Mouse (Mus musculus) embryonic facial prominence, embryonic 14.5 days (tissue): ENCODE data around the gene Ep300. TPM values are rescaled to one million over a fixed set of nuclear protein-coding genes. Genes with fewer than 3 reads are reported as not detected.
"Not testable (repeated sequence)": the region's sequence is repeated elsewhere in the genome, so short reads cannot be mapped to it uniquely, and the experiment has no call there.

Experiments
- ATAC-seq: fragments of 200-750 bp; cut with Nextera tagmentation; 2 replicates; pipeline ENCODE4 v1.8.0; 2017; ENCODE audit warnings: low read depth, moderate number of reproducible peaks, moderate TSS enrichment
- DNase-seq: peaks from one replicate; pipeline ENCODE4 v3.0.0-alpha.2; 2015; ENCODE audit warnings: low spot score
- H3K27ac ChIP-seq: fragments of 300-500 bp; sonication (generic); replicated peaks from 2 replicates; pipeline ENCODE4 v1.5.1; 2014; ENCODE audit warnings: low read depth, mild to moderate bottlenecking, low read length, moderate library complexity
- H3K27me3 ChIP-seq: fragments of 300-500 bp; sonication (generic); replicated peaks from 2 replicates; pipeline ENCODE4 v1.6.1; 2014; ENCODE audit warnings: low read length; ENCODE audit not compliant: control insufficient read depth, insufficient read depth
- H3K36me3 ChIP-seq: fragments of 300-500 bp; sonication (generic); 2 replicates; pipeline ENCODE4 v1.6.1; 2014; ENCODE audit warnings: low read length, mixed read lengths; ENCODE audit not compliant: control insufficient read depth, insufficient read depth
- H3K4me1 ChIP-seq: fragments of 300-500 bp; sonication (generic); 2 replicates; pipeline ENCODE4 v1.6.1; 2014; ENCODE audit warnings: antibody characterized with exemption, low read length; ENCODE audit not compliant: control insufficient read depth, insufficient read depth
- H3K4me2 ChIP-seq: fragments of 300-500 bp; sonication (generic); 2 replicates; pipeline ENCODE4 v1.6.1; 2014; ENCODE audit warnings: low read depth, mild to moderate bottlenecking, low read length, moderate library complexity, mixed read lengths
- H3K4me3 ChIP-seq: fragments of 300-500 bp; sonication (generic); 2 replicates; pipeline ENCODE4 v1.5.1; 2014; ENCODE audit warnings: low read depth, mild to moderate bottlenecking, low read length
- H3K9ac ChIP-seq: fragments of 300-500 bp; sonication (generic); 2 replicates; pipeline ENCODE4 v1.6.1; 2014; ENCODE audit warnings: low read depth, mild to moderate bottlenecking, low read length, moderate library complexity, mixed read lengths
- H3K9me3 ChIP-seq: fragments of 300-500 bp; sonication (generic); 2 replicates; pipeline ENCODE4 v1.6.1; 2016; ENCODE audit warnings: low read length; ENCODE audit not compliant: control insufficient read depth
- WGBS: fragments of 180-500 bp; shearing (Covaris S2); extraction: QIAGEN DNeasy Blood & Tissue Kit; methylation state at CpG from one replicate; pipeline ENCODE4 v1.1.7; 2014; 5-methylcytosine and 5-hydroxymethylcytosine counted together
- polyA plus RNA-seq: library from polyadenylated mRNA; unstranded; fragments of >200 nt; fragmentation: Nextera tagmentation; extraction: Ambion mirVana; gene quantifications from 2 replicates; pipeline ENCODE4 v1.2.1, GENCODE M21; 2014

Ep300 gene
- polyA plus RNA-seq, 1 experiment from 2014 or later, result 22.7 TPM

DNA sequence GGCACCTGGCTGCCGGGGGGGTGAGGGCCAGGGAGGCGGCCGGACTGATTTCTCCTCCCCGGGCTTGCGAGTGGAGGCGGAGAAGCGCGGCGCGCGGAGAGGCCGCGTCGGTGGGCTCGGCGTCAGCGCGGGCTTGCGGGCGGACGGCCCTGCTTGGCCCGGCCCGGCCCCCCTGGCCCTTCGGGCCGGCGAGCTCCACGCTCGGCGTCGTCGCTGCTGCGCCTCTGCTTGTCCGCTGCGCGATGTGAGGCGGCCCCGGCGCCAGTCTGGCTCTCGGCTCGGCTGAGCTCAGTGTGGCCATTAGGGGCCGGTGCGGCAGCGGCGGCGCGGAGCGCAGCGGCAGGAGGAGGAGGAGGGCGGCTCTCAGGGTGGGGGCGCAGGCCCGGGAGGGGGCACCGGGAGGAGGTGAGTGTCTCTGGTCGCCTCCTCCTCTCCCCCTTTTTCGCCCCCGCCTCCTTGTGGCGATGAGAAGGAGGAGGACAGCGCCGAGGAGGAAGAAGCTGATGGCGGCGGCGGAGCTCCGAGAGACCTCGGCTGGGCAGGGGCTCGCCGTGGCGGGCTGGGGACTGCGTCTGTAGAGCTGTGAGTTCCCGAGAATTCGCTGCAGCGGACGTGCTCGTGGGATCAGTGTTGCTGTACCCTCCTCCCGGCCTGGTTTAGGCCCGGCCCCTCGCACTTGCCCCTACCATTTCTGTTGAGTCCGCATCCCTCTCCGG is 753 bp downstream of the Ep300 start:
- Histone ChIP-seq H3K27ac (peak overlapping the region; percentile 100), H3K4me2 (peak overlapping the region; percentile 69), H3K9ac (peak overlapping the region; percentile 100), H3K9me3 (no peaks in the 10 kb centered on the region), H3K4me3 (peak overlapping the region; percentile 93), H3K36me3 (peaks cover 19% of the 10 kb centered on the region), H3K27me3 (no peaks in the 10 kb centered on the region), H3K4me1 (peaks cover 14% of the 10 kb centered on the region)
- ATAC-seq, result peak; percentile 73
- under 1% methylated on average over 22 of the region's 77 CpGs for WGBS
- peak; percentile 93 for DNase-seq

DNA sequence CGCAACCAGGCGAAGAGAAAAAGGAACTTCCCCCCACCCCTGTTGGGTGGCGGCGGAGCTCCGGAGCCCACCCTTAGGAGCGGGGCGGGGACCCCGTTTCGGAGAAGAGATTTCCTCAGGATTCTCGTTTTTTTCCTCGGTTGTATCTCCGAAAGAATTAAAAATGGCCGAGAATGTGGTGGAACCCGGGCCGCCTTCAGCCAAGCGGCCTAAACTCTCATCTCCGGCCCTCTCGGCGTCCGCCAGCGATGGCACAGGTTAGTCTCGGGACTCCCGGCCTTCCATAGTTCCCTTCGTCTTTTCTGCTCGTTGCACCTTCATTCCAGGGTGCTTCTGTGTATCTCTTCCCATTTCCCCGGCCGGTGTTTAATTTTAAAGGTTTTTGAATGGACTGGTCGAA is 1.3 kb downstream of the Ep300 start:
- peak overlapping the region; percentile 69 for H3K4me2 ChIP-seq
- H3K27me3 ChIP-seq, result no peaks in the 10 kb centered on the region
- peak overlapping the region; percentile 93 for H3K4me3 ChIP-seq
- no peak for DNase-seq
- peaks cover 14% of the 10 kb centered on the region for H3K4me1 ChIP-seq
- peak overlapping the region; percentile 100 for H3K9ac ChIP-seq
- ATAC-seq, result no peak
- peaks cover 19% of the 10 kb centered on the region for H3K36me3 ChIP-seq
- peak overlapping the region; percentile 100 for H3K27ac ChIP-seq
- under 1% methylated on average over 28 of the region's 28 CpGs for WGBS
- H3K9me3 ChIP-seq, result no peaks in the 10 kb centered on the region

DNA sequence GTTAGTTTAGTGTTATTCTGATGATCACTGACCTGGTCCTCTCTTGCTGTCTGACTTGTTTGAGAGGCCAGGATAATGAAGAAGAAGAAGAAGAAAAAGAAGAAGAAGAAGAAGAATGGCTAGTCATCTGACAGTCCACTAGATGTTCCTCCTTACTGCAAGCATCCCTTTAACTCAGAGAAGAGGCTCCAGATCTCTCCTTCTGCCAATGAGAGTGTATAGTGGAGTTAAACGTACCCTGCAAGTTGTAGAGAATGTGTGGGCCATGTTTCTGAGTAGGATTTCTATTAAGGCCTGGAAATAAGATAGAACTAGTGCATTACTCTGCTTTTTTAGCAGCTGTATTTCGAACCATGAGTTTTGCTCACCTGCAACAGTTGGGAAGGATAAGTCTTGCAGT is 2.5 kb downstream of the Ep300 start:
- WGBS, result 47% methylated on average over 2 of the region's 2 CpGs
- Histone ChIP-seq H3K27ac (no peak overlapping the region), H3K9me3 (no peaks in the 10 kb centered on the region), H3K4me2 (peak overlapping the region; percentile 69), H3K36me3 (peaks cover 24% of the 10 kb centered on the region), H3K9ac (peak overlapping the region; percentile 100), H3K27me3 (no peaks in the 10 kb centered on the region), H3K4me1 (peaks cover 14% of the 10 kb centered on the region), H3K4me3 (peak overlapping the region; percentile 93)
- DNase-seq (no peak), ATAC-seq (no peak)

DNA sequence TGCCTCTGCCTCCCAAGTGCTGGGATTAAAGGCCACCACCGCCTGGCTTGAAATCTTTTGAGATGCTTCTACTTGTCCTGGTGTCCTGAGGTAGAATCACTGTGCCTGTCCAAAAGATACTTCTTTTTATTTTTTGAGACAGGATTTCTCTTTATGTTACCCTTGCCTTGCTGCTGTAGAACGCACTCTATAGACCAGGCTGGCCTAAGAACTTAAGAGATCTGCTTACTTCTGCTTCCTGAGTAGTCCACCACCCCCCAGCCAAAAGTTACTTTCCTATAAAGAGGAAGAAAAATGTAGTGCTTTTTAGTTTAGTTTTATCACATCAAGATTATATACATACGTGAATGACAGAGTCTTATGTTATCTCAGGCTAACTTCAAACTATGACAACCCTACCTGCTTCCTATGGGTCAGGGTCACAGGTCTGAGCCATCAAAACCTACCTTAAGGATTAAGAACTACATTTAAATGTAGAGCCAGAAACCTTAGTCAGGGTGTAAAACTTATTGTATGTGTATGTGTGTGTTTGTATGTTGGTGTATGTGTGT is 9.1 kb downstream of the Ep300 start:
- H3K36me3 ChIP-seq, result peaks cover 47% of the 10 kb centered on the region
- no peak overlapping the region for H3K4me2 ChIP-seq
- H3K27me3 ChIP-seq, result no peaks in the 10 kb centered on the region
- no peak overlapping the region for H3K27ac ChIP-seq
- H3K4me1 ChIP-seq, result peaks cover 8% of the 10 kb centered on the region
- no peak for DNase-seq
- no peak for ATAC-seq
- no peak overlapping the region for H3K9ac ChIP-seq
- no peak overlapping the region for H3K4me3 ChIP-seq
- WGBS, result 95% methylated on average over 3 of the region's 3 CpGs
- H3K9me3 ChIP-seq, result no peaks in the 10 kb centered on the region

GRCm38 (mm10) chr15:81598742-81599141 is 13.6 kb downstream of the Ep300 start:
- WGBS, result 90% methylated on average over 8 of the region's 8 CpGs
- DNase-seq, H3K4me1 ChIP-seq, H3K9ac ChIP-seq, H3K27ac ChIP-seq, H3K27me3 ChIP-seq, H3K4me3 ChIP-seq, ATAC-seq, H3K9me3 ChIP-seq, H3K4me2 ChIP-seq: not testable (repeated sequence)
- peaks cover 49% of the 10 kb centered on the region for H3K36me3 ChIP-seq

DNA sequence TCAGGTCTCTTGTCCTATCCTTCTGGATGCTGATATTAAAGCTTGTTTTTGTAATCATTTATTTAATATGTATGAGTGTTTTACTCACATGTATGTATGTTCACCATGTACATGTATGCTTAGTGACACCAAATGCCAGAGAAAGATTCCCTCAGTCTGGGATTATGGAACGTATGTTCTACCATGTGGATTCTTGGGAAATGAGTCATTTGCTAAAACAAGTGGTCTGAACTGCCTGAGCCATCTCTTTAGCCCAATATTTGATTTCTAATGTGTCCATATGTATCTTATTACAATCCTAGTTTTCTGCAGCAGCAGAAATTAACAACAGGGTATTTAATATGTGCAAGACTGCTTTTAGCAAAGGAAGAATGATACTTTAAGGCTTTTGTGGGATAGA is 20.1 kb downstream of the Ep300 start:
- Histone ChIP-seq H3K9me3 (no peaks in the 10 kb centered on the region), H3K9ac (no peak overlapping the region), H3K27me3 (no peaks in the 10 kb centered on the region), H3K36me3 (peaks cover 68% of the 10 kb centered on the region), H3K27ac (no peak overlapping the region), H3K4me3 (no peak overlapping the region), H3K4me2 (no peak overlapping the region), H3K4me1 (no peaks in the 10 kb centered on the region)
- 65% methylated on average over 1 of the region's 1 CpGs for WGBS
- ATAC-seq (no peak), DNase-seq (no peak)

DNA sequence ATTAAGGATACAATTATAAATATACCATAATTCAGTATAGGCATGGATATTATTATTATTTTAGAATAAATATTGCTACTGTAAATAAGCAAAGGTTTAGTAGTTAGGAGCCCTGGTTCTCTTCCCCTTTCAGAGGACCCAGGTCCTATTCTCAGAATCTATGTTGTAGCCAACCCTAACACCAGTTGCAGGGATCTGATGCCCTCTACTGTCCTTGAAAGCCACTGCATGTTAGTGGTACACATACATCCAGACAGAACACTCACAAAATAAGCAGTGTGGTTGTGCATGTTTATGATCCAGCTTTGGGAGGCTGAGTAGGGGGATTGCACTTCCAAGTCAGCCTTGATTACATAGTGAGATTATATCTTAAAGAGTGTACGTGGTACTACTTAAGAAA is 21.5 kb downstream of the Ep300 start:
- no peak overlapping the region for H3K4me3 ChIP-seq
- no peaks in the 10 kb centered on the region for H3K4me1 ChIP-seq
- no peak overlapping the region for H3K9ac ChIP-seq
- H3K36me3 ChIP-seq, result peaks cover 75% of the 10 kb centered on the region
- H3K9me3 ChIP-seq, result no peaks in the 10 kb centered on the region
- peak; percentile 22 for DNase-seq
- no peak for ATAC-seq
- H3K27ac ChIP-seq, result no peak overlapping the region
- no peaks in the 10 kb centered on the region for H3K27me3 ChIP-seq
- no peak overlapping the region for H3K4me2 ChIP-seq
- WGBS, result 81% methylated on average over 1 of the region's 1 CpGs

DNA sequence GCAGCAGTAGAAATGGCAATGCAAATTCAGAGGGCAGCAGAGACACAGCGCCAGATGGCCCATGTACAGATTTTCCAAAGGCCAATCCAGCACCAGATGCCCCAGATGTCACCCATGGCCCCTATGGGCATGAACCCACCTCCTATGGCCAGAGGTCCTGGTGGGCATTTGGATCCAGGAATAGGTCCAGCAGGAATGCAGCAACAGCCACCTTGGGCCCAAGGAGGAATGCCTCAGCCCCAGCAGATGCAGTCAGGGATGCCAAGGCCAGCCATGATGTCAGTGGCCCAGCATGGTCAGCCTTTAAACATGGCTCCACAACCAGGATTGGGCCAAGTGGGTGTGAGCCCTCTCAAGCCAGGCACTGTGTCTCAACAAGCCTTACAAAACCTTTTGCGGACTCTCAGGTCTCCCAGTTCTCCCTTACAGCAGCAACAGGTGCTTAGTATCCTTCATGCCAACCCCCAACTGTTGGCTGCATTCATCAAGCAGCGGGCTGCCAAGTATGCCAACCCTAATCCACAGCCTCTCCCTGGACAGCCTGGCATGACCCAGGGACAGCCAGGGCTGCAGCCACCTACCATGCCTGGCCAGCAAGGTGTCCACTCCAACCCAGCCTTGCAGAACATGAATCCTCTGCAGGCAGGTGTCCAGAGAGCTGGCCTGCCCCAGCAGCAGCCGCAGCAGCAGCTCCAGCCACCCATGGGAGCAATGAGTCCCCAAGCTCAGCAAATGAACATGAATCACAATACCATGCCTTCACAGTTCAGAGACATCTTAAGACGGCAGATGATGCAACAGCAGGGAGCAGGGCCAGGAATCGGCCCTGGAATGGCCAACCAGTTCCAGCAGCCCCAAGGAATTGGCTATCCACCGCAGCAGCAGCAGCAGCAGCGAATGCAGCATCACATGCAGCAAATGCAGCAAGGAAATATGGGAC is 64.6 kb downstream of the Ep300 start:
- 95% methylated on average over 8 of the region's 8 CpGs for WGBS
- no peak for DNase-seq
- Histone ChIP-seq H3K4me1 (no peaks in the 10 kb centered on the region), H3K9me3 (no peaks in the 10 kb centered on the region), H3K4me2 (no peak overlapping the region), H3K27ac (no peak overlapping the region), H3K9ac (no peak overlapping the region), H3K4me3 (no peak overlapping the region), H3K36me3 (peaks cover 79% of the 10 kb centered on the region), H3K27me3 (no peaks in the 10 kb centered on the region)
- ATAC-seq, result no peak
